Mouse (Mus musculus) spleen, postnatal 4 days (tissue): ENCODE results near the gene Mesp2.

Experiments
- DNase-seq, 2 experiments: peaks; one replicate each; pipeline ENCODE4 v3.0.0; 2022; ENCODE audit warnings: low spot score in 2 of 2

Gene Mesp2

DNA sequence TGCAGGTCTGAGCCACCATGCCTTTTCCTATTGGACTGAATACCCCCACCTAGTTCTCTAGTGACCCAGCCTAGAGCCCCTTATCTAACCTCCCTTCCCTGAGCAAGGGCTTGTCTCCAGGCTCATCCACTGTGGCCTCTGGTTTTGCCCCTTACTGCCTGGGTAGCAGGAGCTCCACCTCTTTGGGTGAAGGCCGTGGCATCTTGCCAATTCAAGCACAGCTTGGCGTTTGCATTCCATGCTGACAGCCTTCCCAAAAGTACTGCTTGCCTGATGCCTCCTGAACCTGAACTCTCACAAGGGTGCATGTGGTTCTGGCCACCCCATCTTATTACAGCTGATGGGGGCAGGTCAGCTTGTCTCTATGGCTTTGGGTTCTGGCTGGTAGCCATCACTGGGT is 6.6 kb upstream of the Mesp2 start:
- no peak for DNase-seq

DNA sequence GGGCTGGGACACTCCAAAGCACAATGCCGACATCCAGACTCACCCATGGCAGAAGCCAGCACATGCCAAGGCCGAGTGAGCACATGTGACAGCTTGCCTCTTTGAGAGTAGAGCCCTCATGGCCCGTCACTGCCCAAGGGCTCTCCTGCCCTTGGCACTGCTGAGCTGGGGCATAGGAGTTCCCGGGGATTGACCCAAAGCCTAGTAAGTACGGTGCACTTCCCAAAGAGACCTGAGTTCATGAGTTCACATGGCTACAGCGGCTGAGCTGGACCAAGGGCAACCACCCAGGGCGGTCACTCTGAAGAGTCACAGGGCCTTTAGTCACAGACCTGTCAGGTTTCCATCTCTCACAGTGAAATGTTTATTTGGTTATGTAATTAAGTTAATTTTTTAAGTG is 2.0 kb upstream of the Mesp2 start:
- DNase-seq: no peak

DNA sequence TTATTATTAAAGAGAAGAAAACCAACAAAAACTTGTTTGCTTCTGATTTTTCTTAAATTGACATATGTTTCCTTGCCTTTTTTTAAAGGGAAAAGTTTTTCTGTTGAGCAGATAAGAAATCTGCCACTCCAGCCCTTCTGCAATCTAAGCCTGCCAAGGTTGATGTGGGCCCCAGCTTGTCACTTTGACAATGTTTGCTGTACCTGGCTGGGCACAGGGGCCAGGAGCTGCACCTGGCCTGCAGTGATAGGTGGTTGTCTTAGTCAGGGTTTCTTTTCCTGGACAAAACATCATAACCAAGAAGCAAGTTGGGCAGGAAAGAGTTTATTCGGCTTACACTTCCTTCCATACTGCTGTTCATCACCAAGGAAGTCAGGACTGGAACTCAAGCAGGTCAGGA is 2.9 kb downstream of the Mesp2 start:
- no peak for DNase-seq

DNA sequence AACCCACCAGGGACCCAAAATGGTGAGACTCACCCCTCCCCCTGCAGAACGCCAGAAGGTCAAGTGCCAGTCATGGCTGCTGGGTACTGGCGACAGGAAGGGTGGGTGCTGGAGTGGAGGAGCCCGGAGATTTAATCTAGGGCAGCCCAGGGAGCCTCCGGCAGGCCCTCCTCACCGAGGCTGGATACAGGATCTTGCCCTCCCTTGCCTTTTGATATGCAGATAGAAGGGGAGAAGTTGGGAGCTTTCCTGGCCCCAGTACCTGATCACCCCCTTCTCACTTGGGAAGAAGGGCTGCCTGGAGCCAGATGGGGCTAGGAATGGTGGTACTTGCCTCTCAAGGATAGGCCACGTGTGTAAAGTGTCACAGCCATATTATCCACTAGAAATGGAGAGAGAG is 7.8 kb downstream of the Mesp2 start:
- no peak for DNase-seq

DNA sequence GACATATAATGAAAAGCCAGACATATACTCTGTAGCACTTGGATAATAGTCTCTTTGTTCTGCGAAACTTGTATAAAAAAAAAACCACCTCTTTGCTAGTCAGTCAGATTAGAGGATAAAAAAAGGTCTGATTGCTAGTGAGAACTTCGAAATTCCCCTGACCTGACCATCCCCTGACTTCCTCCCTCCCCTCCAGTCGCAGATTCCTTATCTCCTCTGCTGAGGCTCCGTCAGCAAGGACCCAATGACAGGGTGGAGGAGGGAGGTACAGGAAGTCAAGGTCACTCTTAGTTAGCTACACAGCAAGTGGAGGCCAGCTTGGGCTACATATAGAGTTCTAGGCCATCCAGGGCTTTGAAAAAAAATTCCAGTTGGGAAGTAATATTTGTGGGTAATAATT is 9.0 kb downstream of the Mesp2 start:
- no peak for DNase-seq

DNA sequence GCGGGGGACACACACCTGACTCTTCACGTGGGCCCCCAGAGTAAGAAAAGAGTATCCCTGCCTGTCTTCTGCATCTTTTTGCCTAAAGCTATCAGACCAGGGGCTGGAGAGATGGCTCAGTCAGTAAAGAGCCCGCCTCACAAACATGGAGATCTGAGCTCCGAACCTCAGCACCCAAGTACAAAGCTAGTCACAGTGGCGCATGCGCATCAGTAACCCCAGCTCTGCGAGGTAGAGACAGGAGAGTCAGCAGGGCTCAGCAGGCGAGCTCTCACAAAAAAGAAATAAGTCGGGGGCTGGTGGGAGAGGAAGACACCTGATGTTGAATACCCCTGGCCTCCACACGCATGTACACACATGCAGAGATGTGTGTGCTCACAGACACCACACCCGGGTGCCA is 9.5 kb downstream of the Mesp2 start:
- DNase-seq: no peak

DNA sequence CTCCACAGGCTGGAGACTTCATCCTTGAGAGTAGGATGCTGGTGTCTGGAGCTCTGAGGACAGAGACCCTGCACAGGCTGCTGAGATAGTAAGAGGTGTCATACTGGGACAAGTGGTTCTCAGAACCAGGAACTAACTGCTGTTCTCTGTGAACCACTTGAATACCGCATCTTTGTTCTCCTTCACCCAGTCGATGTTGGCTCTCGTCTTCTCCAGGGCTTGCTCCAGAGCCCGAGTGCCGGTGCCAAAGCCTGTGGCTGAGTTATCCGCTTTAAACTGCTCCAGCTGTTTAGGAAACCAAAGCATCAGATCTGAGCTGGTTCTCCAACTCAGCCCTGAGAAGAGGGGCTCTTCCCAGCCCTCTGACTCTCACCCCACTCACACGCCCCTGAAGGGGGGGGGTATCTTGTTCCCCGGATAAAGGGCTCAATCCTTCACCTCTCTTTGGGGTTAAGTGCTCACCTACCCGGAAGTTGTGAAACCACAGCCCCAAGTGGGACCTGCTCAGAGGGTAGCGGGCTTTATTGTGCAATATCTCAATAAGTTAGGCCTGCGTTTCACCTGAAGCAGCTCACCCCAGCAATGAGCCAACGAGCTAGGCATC is 11.7 kb downstream of the Mesp2 start:
- DNase-seq: no peak

DNA sequence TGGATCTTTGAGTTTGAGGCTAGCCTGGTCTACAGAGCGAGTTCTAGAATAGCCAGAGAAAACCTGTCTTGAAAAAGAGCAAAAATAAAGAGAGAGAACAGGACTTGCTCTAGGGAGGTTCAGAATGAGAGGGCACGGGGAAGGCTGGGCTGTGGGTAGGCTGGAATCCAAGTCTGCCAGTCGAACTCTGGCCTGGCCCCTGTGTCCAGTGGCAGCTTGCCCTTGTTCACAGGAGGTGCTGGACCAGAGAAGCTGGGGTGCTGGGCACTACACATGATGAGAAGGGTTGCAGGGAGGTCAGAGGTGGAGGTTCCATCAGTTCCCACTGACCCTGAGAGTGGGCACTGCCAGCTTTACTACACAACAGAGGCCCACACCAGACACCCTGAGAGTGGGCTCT is 17.8 kb downstream of the Mesp2 start:
- DNase-seq: no peak

DNA sequence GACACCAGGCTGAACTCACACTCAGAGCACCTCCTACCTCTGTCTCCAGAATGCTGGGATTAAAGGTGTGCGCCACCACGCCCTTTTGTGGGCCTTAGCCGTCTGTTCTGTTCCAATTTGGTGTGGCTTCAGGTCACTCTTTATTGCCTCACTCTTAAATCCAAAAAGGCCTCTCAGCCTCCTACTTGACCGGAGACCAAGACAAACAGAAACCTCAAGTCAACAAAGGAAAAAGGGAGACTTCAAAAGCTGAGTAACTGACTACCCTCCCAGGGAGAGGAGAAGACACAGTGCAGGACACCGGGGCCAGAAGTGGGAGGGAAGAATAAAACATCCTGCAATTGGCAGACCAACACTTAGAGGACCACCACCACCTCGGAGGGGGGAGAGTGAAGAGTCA is 20.6 kb downstream of the Mesp2 start:
- no peak for DNase-seq

DNA sequence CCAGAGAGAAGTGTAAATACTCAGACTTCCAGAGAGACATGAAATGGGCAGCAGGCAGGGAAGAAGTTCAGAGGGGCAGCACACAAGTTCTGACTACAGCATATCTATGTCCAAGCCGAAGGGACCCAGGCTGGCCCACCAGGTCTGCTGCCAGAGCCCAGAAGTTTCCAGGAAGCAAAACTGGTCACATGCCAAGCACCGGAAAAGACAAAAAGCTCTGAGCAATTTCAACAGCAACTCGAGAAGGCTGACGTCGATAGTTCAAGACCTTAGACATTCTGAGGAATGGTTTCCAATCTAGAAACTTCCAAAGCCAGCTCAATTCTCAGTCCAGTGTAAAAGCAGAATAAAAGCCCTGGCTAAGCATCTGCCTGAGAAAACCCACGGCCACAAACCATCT is 21.1 kb downstream of the Mesp2 start:
- DNase-seq: no peak

DNA sequence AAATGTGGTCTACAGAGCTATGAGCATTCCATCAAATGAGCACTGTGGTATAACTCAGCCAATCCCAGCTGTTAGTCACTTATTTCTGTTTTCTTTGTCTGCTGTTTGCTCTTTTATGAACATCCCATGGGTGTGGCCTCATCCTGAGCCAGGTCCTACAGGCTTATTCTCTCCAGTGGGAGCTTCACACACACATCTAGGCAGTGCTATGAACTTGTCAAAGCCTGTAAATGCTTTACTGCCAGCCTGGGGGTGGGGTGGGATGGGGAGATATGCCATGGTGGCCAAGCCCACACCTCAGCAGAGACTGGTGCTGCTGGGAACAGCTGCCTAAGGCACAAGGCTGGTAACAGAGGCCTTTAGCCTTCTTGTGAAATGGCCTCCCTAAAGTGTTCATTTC is 22.5 kb downstream of the Mesp2 start:
- DNase-seq: no peak

DNA sequence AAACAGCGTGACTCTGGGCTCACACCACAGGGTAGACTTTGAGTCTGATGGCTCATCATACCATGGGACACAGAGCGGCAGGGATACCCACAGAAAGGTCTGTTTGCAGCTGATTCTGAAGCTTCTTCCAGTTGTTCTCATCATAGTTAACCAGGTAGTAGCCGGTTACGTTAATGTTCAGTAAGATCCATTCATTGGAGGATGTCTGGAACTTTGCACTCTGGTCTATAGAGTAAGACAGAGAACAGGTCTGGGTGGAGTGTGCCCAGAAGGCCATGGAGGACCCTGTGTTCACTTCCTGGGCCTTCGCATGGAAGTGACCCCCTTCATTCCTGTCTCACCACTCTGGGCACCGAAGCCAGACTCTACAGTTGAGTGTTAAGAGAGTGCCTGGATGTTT is 24.7 kb downstream of the Mesp2 start:
- DNase-seq: no peak

DNA sequence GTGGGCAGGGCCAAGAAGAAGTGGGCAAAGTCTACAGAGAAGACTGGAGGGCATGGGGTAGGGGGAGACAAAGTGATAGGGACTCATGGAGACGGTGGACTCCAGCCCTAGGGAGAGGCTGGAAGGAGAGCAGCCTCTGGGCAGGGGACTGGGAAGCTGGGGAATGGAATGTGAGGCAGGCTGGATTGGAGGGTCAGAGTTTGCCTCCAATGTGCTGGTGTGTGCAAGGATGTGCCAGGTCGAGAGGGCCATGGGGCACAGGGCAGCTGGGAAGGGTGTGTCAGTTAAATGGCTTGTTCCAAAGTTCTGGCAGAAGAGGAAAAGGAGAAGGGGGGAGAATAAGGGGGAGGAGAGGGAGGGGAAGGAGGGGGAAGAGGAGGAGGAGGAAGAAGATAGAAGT is 26.7 kb downstream of the Mesp2 start:
- DNase-seq: no peak

DNA sequence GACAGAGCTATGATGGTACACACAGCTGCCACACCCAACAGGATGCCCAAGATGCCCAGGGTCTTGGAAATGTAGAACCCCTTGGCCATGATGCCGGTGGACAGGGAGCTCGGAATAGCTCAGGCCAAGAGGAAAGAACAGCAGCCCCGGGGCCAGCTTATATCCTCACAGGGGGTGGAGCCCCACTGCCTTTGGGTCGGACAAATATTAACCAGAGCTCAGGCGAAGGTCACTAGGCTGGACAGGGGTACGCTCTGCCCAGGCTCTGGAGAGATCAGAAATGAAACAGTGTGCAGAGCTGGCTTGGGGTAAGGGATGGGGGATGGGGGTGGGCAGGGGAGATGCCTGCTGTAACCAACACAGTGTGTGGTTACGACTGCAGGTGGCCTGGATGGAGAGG is 31.6 kb downstream of the Mesp2 start:
- DNase-seq: no peak

DNA sequence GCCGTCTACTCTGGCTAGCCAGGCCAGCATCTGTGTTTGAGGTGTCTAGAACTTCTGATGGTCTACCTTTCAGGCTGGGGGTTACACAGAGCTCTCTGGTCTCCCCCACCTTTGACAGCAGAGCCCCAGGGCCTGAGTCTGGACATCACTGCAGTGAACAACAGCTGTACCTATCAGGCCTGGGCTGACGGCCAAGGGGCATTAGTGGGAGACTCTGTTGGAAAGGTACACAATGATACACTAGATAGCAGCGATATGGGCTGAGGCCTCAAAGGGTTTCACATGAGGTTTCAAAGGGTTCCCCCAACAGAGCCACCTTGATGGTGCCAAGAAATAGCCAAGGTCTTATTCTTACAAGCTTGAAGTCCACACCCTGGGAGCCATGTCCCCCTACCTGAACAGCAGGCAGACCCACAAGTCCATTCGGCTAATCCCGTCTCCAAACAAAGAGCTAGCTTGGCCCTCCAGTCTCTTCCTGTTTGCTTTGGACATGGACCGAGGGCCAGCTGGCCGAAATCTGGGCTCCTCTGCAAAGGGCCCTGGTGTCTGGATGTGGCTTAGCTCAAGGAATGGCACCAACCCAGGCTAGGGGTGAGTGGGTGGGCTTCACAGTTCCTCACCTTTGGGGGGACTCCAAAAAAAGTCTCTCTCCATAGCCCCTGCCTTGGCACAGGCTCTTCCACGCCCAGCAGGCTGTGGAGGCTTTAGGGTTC is 33.7 kb downstream of the Mesp2 start:
- DNase-seq: no peak

DNA sequence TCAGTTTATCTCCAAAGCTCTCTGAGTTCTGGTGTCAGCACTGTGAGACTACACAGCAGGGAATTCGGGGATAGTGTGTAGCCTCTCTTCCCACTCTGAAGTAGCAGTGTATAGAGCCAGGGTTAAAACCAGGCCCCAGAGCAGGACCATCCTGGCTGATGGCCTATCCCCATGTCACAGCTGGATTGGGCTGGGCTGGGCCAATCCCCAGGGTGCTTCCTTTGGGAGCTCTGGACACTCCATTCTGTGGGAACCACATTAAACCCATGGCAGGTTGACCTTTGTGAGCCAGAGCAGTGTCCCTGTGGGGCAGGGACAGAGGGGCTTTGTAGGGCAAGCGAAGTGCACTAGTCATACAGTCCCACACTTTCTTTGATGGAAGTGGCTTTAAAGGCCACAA is 35.8 kb downstream of the Mesp2 start:
- no peak for DNase-seq

DNA sequence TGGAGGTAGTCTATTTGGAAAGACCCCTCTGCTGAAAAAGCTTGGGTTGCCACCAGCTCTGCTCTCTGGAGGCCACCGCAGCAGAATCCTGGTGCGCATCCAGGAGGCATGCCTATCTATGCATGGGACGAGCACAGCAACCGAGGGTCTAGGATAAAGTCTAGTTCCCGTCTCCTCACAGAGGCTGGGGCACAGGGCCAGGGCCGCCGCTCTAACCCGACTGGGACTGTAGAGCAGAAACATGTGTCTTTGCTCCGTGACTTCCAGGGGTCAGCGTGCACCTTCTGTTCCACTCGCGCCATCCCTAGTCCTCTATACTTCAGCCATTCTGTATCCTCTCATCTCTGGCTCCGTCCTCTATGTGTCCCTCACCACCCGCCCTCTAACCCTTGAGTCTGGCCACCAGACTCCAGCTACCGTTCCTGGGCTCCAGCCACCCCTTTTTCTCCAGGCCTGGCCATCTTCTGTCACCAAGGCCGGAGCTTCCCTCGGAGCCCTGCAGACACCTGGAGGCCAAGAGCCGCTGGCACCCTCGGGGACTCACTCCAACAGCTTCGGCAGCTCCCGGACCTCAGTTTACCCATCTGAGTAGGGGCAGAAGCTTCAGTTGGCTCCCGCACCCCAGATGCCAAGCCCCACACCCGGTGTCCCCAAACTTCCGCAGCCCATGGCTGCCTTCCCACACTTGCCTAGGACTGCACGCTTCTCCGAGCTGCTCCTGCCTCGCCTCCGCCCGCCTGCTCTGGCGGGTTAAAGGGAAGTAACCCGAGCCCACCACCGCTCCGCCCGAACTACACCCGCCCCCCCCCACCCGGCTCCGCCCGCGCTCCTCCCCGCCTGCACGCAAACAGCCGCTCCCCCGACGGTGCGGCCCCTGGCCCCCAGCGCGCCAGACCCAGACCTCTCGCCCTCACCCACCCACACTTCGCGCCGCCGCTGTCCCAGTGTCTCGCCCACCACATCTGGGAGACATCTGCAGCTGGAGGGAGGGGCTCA is 37.2 kb downstream of the Mesp2 start:
- DNase-seq: no peak

DNA sequence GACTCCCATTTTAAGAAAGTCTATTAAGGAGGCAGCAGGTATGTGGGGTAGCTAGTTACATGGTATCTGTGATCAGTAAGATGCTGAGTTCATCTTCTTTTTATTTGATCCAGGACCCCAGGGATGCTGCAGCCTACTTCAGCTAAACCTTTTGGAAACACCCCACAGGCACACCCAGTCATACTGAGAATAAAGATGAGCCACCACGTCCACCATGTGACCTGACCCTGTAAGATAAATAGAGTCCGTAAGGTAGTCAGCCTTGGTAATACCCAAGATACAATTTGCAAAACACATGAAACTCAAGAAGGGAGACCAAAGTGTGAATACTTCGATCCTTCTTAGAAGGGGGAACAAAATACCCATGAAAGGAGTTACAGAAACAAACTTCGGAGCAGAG is 45.8 kb downstream of the Mesp2 start:
- no peak for DNase-seq

DNA sequence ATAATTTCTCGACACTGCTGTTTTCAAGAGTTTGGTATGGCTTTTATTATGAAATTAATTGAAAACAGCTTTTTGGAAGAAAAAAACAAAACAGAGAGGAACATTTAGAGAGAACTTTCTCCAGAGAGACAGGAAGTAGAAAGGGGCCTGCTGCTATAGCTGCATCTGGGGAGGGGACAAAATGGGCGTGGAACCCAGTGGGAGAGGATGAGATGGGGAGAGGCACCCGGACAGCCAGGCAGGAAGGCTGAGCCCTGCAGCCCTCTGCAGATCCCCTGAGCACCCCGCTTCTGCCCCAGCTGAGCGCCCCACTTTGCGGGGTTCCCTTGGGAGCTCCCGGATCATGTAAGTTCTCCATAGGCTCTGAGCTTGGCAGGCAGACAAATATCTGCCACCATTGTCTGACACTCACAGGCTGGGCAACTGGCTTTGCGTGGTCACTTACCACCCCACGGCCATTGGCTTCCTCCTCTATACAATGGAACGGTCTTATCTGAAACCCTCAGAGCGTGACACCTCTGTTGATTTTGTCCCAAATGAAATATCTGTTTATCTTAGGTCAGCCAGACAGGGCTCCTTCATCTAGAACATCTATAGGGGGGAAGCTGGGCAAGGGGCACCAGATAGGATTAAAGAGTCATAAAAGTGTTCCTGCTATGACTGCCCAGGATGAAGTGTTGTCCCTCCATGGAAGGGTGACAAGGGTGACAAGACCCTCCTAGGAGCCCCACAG is 47.8 kb downstream of the Mesp2 start:
- no peak for DNase-seq

DNA sequence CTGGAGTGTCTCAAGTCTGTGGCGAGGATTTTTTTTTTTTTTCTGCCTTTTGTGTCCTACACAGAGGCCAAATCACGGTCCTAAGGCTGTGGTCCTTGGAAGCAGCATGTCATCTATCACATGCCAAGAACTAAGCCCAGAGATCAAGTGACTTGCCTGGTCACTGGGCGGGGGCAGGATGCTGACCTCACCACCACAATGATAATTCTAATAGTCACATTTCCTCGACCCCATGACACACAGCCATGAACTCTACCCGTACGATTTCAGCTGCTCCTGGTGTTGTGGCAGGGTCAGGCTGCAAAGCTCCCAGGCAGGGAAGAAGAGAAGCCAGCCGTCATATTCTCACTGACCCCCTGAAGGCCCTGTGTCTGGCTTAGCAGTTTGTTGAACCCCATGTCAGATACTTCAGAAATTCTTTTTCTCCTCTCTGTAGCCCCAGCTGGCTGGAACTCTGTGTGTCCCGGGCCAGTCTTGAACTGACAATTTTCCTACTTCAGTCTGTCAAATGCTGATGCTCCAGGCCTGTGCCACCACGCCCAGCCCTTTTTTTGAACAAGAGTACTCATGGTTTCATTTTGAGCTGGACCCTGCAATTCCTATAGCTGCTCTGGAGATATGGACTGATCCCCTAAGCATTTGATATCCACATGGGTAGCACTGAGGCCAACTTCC is 48.6 kb downstream of the Mesp2 start:
- DNase-seq: no peak

DNA sequence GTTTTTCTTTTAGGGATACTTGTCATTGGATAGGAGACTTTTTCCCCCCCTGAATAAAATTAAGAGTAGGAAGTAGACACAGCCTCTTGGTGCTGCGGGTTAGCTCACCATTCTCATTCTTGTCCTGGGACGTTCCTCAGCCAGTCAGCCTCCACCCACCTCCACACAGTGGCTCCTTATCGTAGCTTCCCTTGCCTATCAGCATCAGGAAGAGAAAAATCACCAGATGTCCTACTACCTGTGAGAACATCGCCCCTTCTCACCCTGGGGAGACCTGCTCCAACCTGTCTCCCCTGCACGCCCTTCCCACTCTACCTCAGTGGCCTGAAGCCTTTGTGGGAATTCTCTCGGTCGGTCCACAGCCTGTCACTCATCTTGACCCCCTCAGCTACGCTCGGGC is 50.3 kb downstream of the Mesp2 start, which contains the start of gene Anpep:
Gene Anpep (minus strand): TSS at position 249 of the 400 bp plus-strand sequence.
- no peak for DNase-seq
